In the genomic region with DNA sequence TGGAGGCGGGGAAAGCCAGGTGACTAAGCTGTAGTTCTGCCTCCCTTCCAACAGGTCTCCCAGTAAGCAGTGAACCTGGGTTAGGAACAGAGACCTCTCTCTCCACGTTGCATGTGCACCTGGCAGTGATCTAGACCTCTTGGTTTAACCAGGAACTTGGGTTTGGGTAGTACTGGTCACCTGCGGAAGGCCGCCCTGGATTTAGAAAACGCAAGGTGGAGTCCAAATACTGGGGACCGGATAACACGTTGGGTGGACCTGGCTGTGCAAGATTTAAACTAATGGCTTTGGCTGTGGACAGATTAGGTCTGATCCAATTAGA, we compare ENCODE assay signal across 9 mouse cellular contexts. TPM values are rescaled to one million over a fixed set of nuclear protein-coding genes. Genes with fewer than 3 reads are reported as not detected.
DNase-seq lines count a peak whose midpoint lies in the region; ATAC-seq and TF ChIP-seq lines count a peak whose summit lies in the region.
"Had no signal": no experiment of that assay in that cellular context is flagged by ENCODE, and none has a peak within 500 bp of the region (broad histone marks: within the 10 kb centered on the region; RNA-seq: fewer than 3 reads in every experiment).

No protein-coding gene starts in this region.

- ATAC-seq in forebrain, embryonic 11.5 days (replicated peaks; ENCODE audit: low FRiP score), result peak; percentile 1; the same call in 1 of the 2 replicates
- ATAC-seq in intestine, postnatal 0 days, result 0 out of 2 replicates have a peak, but pooled peaks have one; percentile 7
- ATAC-seq in neural tube, embryonic 14.5 days (ENCODE audit: low read depth), result no peak

- TF ChIP-seq CTCF in liver, adult 2 months (IDR thresholded peaks at IDR 0.05; ENCODE audit: low read depth, low read length), result no peak
- 0 out of 2 replicates have a peak, but pooled peaks have one; percentile 2 for TF ChIP-seq CTCF in intestine, postnatal 0 days (IDR thresholded peaks at IDR 0.05; ENCODE audit: low read depth)

- H3K4me3 ChIP-seq in liver, adult 2 months (ENCODE audit: insufficient read depth, low read depth, low read length), result peak overlapping the region; percentile 79
- peak overlapping the region; percentile 65 for H3K4me3 ChIP-seq in forebrain, embryonic 11.5 days (ENCODE audit: low read depth, low read length)
- peak overlapping the region; percentile 70 for H3K4me3 ChIP-seq in intestine, postnatal 0 days (ENCODE audit: low read depth, low read length)
- peak overlapping the region; percentile 86 for H3K4me3 ChIP-seq in neural tube, embryonic 14.5 days (ENCODE audit: low read depth, low read length)
- H3K4me3 ChIP-seq: myocyte had no signal

- peak overlapping the region; percentile 100 for H3K4me2 ChIP-seq in forebrain, embryonic 11.5 days (ENCODE audit: low read depth, low read length, severe bottlenecking)
- peak overlapping the region; percentile 100 for H3K4me2 ChIP-seq in intestine, postnatal 0 days (replicated peaks; ENCODE audit: low read depth)
- peak overlapping the region; percentile 91 for H3K4me2 ChIP-seq in neural tube, embryonic 14.5 days (ENCODE audit: low read depth, low read length)

- peak overlapping the region; percentile 78 for H3K9ac ChIP-seq in liver, adult 2 months (ENCODE audit: low read depth, low read length)
- peak overlapping the region; percentile 72 for H3K9ac ChIP-seq in forebrain, embryonic 11.5 days (ENCODE audit: low read length)
- no peak overlapping the region for H3K9ac ChIP-seq in intestine, postnatal 0 days (ENCODE audit: low read depth, low read length)
- peak overlapping the region; percentile 86 for H3K9ac ChIP-seq in neural tube, embryonic 14.5 days (replicated peaks; ENCODE audit: low read depth, low read length)

- no peaks in the 10 kb centered on the region for H3K27me3 ChIP-seq in liver, adult 2 months (ENCODE audit: control insufficient read depth, insufficient read depth, low read length)
- no peaks in the 10 kb centered on the region for H3K27me3 ChIP-seq in forebrain, embryonic 11.5 days (ENCODE audit: control insufficient read depth, insufficient read depth, low read length)
- H3K27me3 ChIP-seq in intestine, postnatal 0 days (replicated peaks; ENCODE audit: control insufficient read depth, insufficient read depth, low read length), result no peaks in the 10 kb centered on the region; the same call in 1 of the 2 replicates
- no peaks in the 10 kb centered on the region; the same call in 1 of the 2 replicates for H3K27me3 ChIP-seq in neural tube, embryonic 14.5 days (ENCODE audit: control insufficient read depth, insufficient read depth, low read length)

- 14% methylated on average over 7 of the region's 7 CpGs for WGBS in liver, adult 2 months
- WGBS in forebrain, embryonic 11.5 days, result 19% methylated on average over 7 of the region's 7 CpGs
- WGBS in intestine, postnatal 0 days, result 20% methylated on average over 7 of the region's 7 CpGs
- 17% methylated on average over 7 of the region's 7 CpGs for WGBS in neural tube, embryonic 14.5 days

- peaks cover 3% of the 10 kb centered on the region; the same call in 1 of the 2 replicates for H3K4me1 ChIP-seq in liver, adult 2 months (ENCODE audit: control insufficient read depth, insufficient read depth, low read length)
- H3K4me1 ChIP-seq in forebrain, embryonic 11.5 days (replicated peaks; ENCODE audit: control insufficient read depth, insufficient read depth, low read length), result peaks cover 15% of the 10 kb centered on the region
- peaks cover 3% of the 10 kb centered on the region; the same call in 1 of the 2 replicates for H3K4me1 ChIP-seq in intestine, postnatal 0 days (replicated peaks; ENCODE audit: control insufficient read depth, insufficient read depth, low read length)
- H3K4me1 ChIP-seq in neural tube, embryonic 14.5 days (ENCODE audit: control insufficient read depth, insufficient read depth, low read length), result peaks cover 12% of the 10 kb centered on the region

- no peaks in the 10 kb centered on the region for H3K36me3 ChIP-seq in liver, adult 2 months (ENCODE audit: control insufficient read depth, insufficient read depth, low read length)
- peaks cover 2% of the 10 kb centered on the region; the same call in 1 of the 2 replicates for H3K36me3 ChIP-seq in forebrain, embryonic 11.5 days (ENCODE audit: control insufficient read depth, insufficient read depth, low read length)
- H3K36me3 ChIP-seq in intestine, postnatal 0 days (ENCODE audit: control insufficient read depth, insufficient read depth), result no peaks in the 10 kb centered on the region
- peaks cover 1% of the 10 kb centered on the region; the same call in 1 of the 2 replicates for H3K36me3 ChIP-seq in neural tube, embryonic 14.5 days (ENCODE audit: control insufficient read depth, insufficient read depth, low read length)

- TF ChIP-seq POLR2A in liver, adult 2 months (IDR thresholded peaks at IDR 0.05; ENCODE audit: extremely low read depth, insufficient read depth, low read length), result no peak

- H3K27ac ChIP-seq in liver, adult 2 months (replicated peaks; ENCODE audit: insufficient read depth, low read depth, low read length), result peak overlapping the region; percentile 31; the same call in 1 of the 2 replicates
- no peak overlapping the region for H3K27ac ChIP-seq in forebrain, embryonic 11.5 days (ENCODE audit: low read depth, low read length)
- H3K27ac ChIP-seq in intestine, postnatal 0 days (ENCODE audit: low read depth, low read length), result no peak overlapping the region
- H3K27ac ChIP-seq in neural tube, embryonic 14.5 days (ENCODE audit: low read depth, low read length), result peak overlapping the region; percentile 87

- peak; percentile 49 for DNase-seq in liver, adult 2 months (ENCODE audit: extremely low read depth, low read depth, low spot score)
- no peak for DNase-seq in liver
- no peak for DNase-seq in forebrain, embryonic 11.5 days (ENCODE audit: low spot score)
- DNase-seq in left cerebral cortex, postnatal 14 days (ENCODE audit: low spot score in 2 of 2), result no peak
- no peak for DNase-seq in urinary bladder, postnatal 10 days (ENCODE audit: low spot score)
- DNase-seq in spleen, adult 18-20 months, result no peak

- H3K79me2 ChIP-seq in liver, adult 2 months (ENCODE audit: control insufficient read depth, insufficient read depth, low read length), result no peaks in the 10 kb centered on the region

- intact Hi-C loops in left cerebral cortex, postnatal 14 days (cut with DNase I), result no loop called here

- H3K9me3 ChIP-seq in forebrain, embryonic 11.5 days (ENCODE audit: control insufficient read depth, low read length), result no peaks in the 10 kb centered on the region
- no peaks in the 10 kb centered on the region for H3K9me3 ChIP-seq in intestine, postnatal 0 days (ENCODE audit: control insufficient read depth)
- H3K9me3 ChIP-seq in neural tube, embryonic 14.5 days (ENCODE audit: control insufficient read depth, low read length), result no peaks in the 10 kb centered on the region

RNA-seq across cellular contexts. Expression of a gene that starts 0.9 kb away (rescaled TPM):
- total RNA-seq in liver, adult 2 months (2014; rRNA removed), result 0.09 and 0.13 TPM in 2 replicates
- polyA plus RNA-seq in liver, adult 2 months (2012; rRNA removed), result 0.16 and 0.30 TPM in 2 replicates
- polyA plus RNA-seq in forebrain, embryonic 11.5 days (2014; fragmentation: Nextera tagmentation; extraction: Ambion mirVana), result 10.9 and 11.3 TPM in 2 replicates
- polyA plus RNA-seq in intestine, postnatal 0 days (2015; fragmentation: Nextera tagmentation; extraction: Ambion mirVana), result 2.9 and 3.2 TPM in 2 replicates
- polyA plus RNA-seq in neural tube, embryonic 14.5 days (2014; fragmentation: Nextera tagmentation; extraction: Ambion mirVana), result 90.1 and 120 TPM in 2 replicates
- 100 to 1,000 TPM; 423 to 475 TPM for total RNA-seq in left cerebral cortex, postnatal 14 days (2021)

Comparison
In these comparisons a context has a peak if more than half of its experiments do, and no peak if none do; other contexts are left out.
1. H3K27ac ChIP-seq: peak in liver, adult 2 months (single experiment) and neural tube, embryonic 14.5 days (single experiment); none in forebrain, embryonic 11.5 days (single experiment) and intestine, postnatal 0 days (single experiment).
2. Peak in every context shown above with its lines, with median percentiles within 50 percentile points of each other: H3K4me3 ChIP-seq and H3K4me2 ChIP-seq.